Comparison of ENCODE assay signal across 16 mouse cellular contexts in genomic region chr11:17202481-17202880, GRCm38 (mm10).
"Had no signal": no experiment of that assay in that cellular context is flagged by ENCODE, and none has a peak within 500 bp of the region (broad histone marks: within the 10 kb centered on the region; RNA-seq: fewer than 3 reads in every experiment).

No protein-coding gene starts in this region.

- H3K4me2 ChIP-seq: limb, embryonic 13.5 days; liver, embryonic 12.5 days; liver, embryonic 15.5 days; lung, embryonic 15.5 days; midbrain, embryonic 12.5 days; neural tube, embryonic 12.5 days had no signal

- H3K27me3 ChIP-seq: limb, embryonic 13.5 days; liver, embryonic 12.5 days; liver, embryonic 15.5 days; lung, embryonic 15.5 days; midbrain, embryonic 12.5 days; neural tube, embryonic 12.5 days had no signal

- H3K4me1 ChIP-seq: limb, embryonic 10.5 days; limb, embryonic 13.5 days; liver, embryonic 12.5 days; liver, embryonic 15.5 days; lung, embryonic 15.5 days; midbrain, embryonic 12.5 days; neural tube, embryonic 12.5 days had no signal

- ATAC-seq: liver, embryonic 12.5 days had no signal

- DNase-seq: kidney, adult 18-20 months; kidney, adult 9 months; kidney, postnatal 36 days; liver; lung, adult 18-20 months; lung, postnatal 10 days; lung, postnatal 4 days; thymus, adult 18-20 months; thymus, postnatal 36 days had no signal

- H3K9me3 ChIP-seq: limb, embryonic 10.5 days; limb, embryonic 13.5 days; liver, embryonic 12.5 days; liver, embryonic 15.5 days; lung, embryonic 15.5 days; midbrain, embryonic 12.5 days; neural tube, embryonic 12.5 days had no signal

- H3K9ac ChIP-seq: limb, embryonic 13.5 days; liver, embryonic 12.5 days; liver, embryonic 15.5 days; lung, embryonic 15.5 days; midbrain, embryonic 12.5 days; neural tube, embryonic 12.5 days had no signal

- H3K4me3 ChIP-seq: limb, embryonic 10.5 days; limb, embryonic 13.5 days; liver, embryonic 12.5 days; liver, embryonic 15.5 days; lung, embryonic 15.5 days; midbrain, embryonic 12.5 days; neural tube, embryonic 12.5 days had no signal

- H3K27ac ChIP-seq: limb, embryonic 10.5 days; limb, embryonic 13.5 days; liver, embryonic 12.5 days; liver, embryonic 15.5 days; lung, embryonic 15.5 days; midbrain, embryonic 12.5 days; neural tube, embryonic 12.5 days had no signal
